Mouse (Mus musculus): Measurements from ENCODE around the gene Blmh.

GRCm38 (mm10) chr11:76893570-76893969 lies 31.0 kb upstream of the Blmh start:
- TF ChIP-seq CTCF (IDR thresholded peaks at IDR 0.05 in 2 of 3, conservative IDR thresholded peaks at IDR 0.05 in 1 of 3; ENCODE audit: control insufficient read depth in 1 of 3, insufficient read depth in 1 of 3, low read depth in 2 of 3, low read length in 3 of 3, poor library complexity in 1 of 3, severe bottlenecking in 1 of 3) (no peak), ZMIZ1 (IDR thresholded peaks at IDR 0.05; ENCODE audit: low read depth, low read length) (no peak), MYC (IDR thresholded peaks at IDR 0.05; ENCODE audit: low read depth, low read length) (no peak), NELFE (IDR thresholded peaks at IDR 0.05; ENCODE audit: low read depth, low read length) (no peak), CHD2 (IDR thresholded peaks at IDR 0.05; ENCODE audit: low read length) (no peak), KAT2A (conservative IDR thresholded peaks at IDR 0.05; ENCODE audit: low read depth, low read length) (no peak), MAX (IDR thresholded peaks at IDR 0.05; ENCODE audit: low read length) (no peak), MXI1 (IDR thresholded peaks at IDR 0.05; ENCODE audit: low read depth, low read length) (no peak), EP300 (IDR thresholded peaks at IDR 0.05; ENCODE audit: low read depth in 1 of 2, low read length in 2 of 2) (no peak), POLR2A (IDR thresholded peaks at IDR 0.05; ENCODE audit: control insufficient read depth in 1 of 2, insufficient read depth in 1 of 2, low read depth in 1 of 2, low read length in 2 of 2, poor library complexity in 1 of 2) (no peak)
